Mouse (Mus musculus) cerebellum, adult 2 months (tissue): ENCODE measurements around the gene Fgfr2. TPM values are rescaled to one million over a fixed set of nuclear protein-coding genes. Genes with fewer than 3 reads are reported as not detected.

ENCODE experiments used
- DNase-seq, 2 experiments: peaks; one replicate each; pipeline ENCODE4 v3.0.0; 2021
- H3K27ac ChIP-seq: fragments of 200-500 bp; 2 replicates; pipeline ENCODE4 v1.5.1; 2012; ENCODE audit warnings: low read length, control low read depth, inconsistent platforms; ENCODE audit not compliant: insufficient read depth
- H3K27me3 ChIP-seq: fragments of 200-500 bp; 2 replicates; pipeline ENCODE4 v1.6.1; 2012; ENCODE audit warnings: inconsistent platforms, mild to moderate bottlenecking, low read length, moderate library complexity; ENCODE audit not compliant: control insufficient read depth, insufficient read depth
- H3K4me1 ChIP-seq: fragments of 200-500 bp; 2 replicates; pipeline ENCODE4 v1.6.1; 2011; ENCODE audit warnings: low read length; ENCODE audit not compliant: control insufficient read depth, insufficient read depth
- H3K4me3 ChIP-seq: fragments of 200-500 bp; replicated peaks from 2 replicates; pipeline ENCODE3; 2011; ENCODE audit warnings: mild to moderate bottlenecking, low read depth, low read length, control low read depth; ENCODE audit not compliant: insufficient read depth
- CTCF ChIP-seq: fragments of 200-500 bp; IDR thresholded peaks from 2 replicates; pipeline ENCODE4 v1.5.1; 2011; ENCODE audit warnings: low read depth, mild to moderate bottlenecking, control low read depth, low read length, moderate library complexity, borderline replicate concordance; ENCODE audit not compliant: insufficient read depth
- POLR2A ChIP-seq: fragments of 200-500 bp; IDR thresholded peaks from 2 replicates; pipeline ENCODE4 v1.6.1; 2011; ENCODE audit warnings: low read length, control low read depth, borderline replicate concordance; ENCODE audit not compliant: insufficient read depth
- WGBS: fragments of 180-500 bp; shearing (Covaris S2); methylation state at CpG from one replicate; pipeline ENCODE4 v1.1.7; 2018; 5-methylcytosine and 5-hydroxymethylcytosine counted together
- polyA plus RNA-seq: library from polyadenylated mRNA; depleted of rRNA; stranded (reverse); fragments of >200 nt; gene quantifications from 2 replicates; pipeline ENCODE4 v1.2.3, GENCODE M21; 2012

Fgfr2 gene
- polyA plus RNA-seq, 1 experiment, result 95.3 TPM

DNA sequence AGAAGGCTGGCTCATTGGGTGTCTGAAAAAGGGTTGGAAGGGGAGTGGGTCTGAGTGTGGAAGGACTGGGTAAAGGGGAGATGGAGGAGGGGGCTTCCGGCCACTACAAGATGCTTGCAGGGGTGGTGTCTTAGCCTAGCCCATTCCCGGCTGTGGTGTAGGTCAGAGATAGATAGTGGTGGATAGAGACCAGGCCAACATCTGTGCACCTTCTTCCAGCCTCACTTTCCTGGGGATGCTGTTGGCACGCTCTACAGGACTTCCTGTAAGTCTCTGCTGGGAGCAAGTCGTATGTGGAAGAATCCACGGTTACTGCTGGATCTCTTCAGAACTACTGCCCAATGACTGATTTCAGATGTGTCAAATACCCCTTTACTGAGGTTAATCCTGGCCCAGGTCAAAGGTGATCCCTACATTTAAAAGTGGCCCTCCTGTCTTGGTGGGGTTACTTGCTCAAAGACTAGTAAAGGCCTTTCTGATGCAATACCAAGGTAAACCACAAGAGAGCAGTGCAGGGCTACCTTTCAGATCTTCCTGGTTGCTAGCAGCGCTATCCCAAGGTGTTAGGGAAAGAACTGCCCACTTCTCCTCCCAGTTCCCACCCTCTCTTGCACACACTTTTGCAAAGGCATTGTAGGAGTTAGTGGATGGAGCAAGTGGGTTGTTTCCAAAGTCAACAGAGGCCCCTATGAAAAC lies 896.6 kb downstream of the Fgfr2 start:
- Histone ChIP-seq H3K4me3 (no peak overlapping the region), H3K27ac (no peak overlapping the region), H3K27me3 (no peaks in the 10 kb centered on the region), H3K4me1 (peaks cover 20% of the 10 kb centered on the region)
- TF ChIP-seq POLR2A, result no peak
- peak; percentile 93 for TF ChIP-seq CTCF
- 63% methylated on average over 6 of the region's 6 CpGs for WGBS
- DNase-seq, result peak; percentile 80 to 83

DNA sequence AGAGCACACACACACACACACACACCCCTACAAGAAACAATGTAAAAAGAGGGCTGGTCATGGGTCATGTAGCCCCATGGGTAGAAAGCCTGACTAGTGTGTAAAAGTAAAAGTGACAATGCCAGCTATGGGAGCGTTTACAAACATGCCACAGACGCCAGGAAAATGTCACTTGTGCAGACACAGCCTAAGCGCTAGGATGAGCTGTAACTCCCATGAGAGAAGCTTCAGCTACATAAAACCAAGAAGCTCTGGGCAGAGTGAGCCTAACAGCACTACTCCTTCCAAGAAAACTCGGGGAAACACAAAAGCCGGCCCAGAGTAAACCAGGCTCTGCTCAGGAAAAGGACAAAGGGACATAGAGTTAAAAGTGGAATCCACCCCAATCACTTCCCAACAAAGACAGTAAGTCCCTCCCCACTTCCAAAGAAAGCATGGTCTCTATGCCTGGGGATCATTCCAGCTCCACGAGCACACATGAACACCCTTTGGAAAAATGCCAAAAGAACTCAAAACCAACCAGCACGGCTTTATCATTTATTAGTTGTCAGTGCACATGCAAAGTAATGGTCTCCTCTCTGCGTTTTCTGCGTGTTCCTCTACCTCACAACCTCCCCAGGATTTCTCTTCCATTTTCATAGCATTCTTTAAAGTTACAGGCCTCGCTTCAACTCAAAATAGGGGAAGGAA lies 899.6 kb downstream of the Fgfr2 start:
- no peaks in the 10 kb centered on the region for H3K27me3 ChIP-seq
- DNase-seq, result no peak
- WGBS, result 44% methylated on average over 10 of the region's 10 CpGs
- 0 out of 2 replicates have a peak, but pooled peaks cover 2% of the 10 kb centered on the region for H3K4me1 ChIP-seq
- H3K4me3 ChIP-seq, result no peak overlapping the region
- TF ChIP-seq POLR2A (no peak), CTCF (no peak)
- no peak overlapping the region for H3K27ac ChIP-seq

DNA sequence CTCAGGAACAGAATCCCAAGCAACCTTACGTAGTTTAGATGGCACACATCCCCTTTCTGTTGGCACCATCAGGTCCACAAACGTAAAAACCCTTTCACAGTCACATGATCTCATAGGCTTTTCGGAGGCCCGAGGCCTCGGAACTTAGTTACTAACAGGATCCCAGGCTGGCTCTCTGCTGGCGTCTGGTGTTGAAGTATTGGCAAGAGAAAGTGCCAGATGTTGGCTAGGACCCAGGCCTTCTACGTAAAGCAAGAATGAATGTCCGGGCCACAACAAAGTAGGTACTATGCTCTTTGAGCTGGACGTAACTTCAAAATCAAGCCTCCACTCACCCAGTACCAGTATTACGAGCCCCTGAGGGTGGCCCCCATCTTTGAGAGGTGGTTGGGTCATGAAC lies 909.1 kb downstream of the Fgfr2 start:
- DNase-seq, result no peak
- Histone ChIP-seq H3K4me1 (peaks cover 23% of the 10 kb centered on the region), H3K27ac (no peak overlapping the region), H3K4me3 (no peak overlapping the region), H3K27me3 (no peaks in the 10 kb centered on the region)
- 32% methylated on average over 10 of the region's 10 CpGs for WGBS
- TF ChIP-seq POLR2A (no peak), CTCF (no peak)

DNA sequence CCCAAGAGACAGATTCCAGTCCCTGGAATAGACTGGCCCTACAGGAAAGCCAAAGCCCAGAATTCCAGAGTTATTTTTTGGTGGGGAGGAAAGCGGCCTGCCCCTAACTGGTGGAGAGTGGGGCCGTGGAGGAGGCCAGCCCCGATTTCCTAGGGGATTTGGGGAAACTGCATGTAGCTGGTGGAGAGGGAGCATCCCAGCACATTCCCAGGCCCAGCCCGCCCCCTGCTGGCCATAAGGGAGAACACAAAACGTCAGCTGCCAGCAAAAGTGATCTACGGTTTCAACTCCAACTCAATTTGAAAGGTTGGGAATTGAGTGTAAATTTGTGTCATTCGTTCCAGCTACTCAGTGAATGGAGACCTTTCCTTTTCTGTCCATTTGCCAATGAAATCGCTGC lies 909.7 kb downstream of the Fgfr2 start:
- 3% methylated on average over 8 of the region's 8 CpGs for WGBS
- no peak overlapping the region for H3K4me3 ChIP-seq
- H3K27me3 ChIP-seq, result no peaks in the 10 kb centered on the region
- DNase-seq, result peak; percentile 73 to 82
- peaks cover 23% of the 10 kb centered on the region for H3K4me1 ChIP-seq
- H3K27ac ChIP-seq, result peak overlapping the region; percentile 65
- TF ChIP-seq CTCF, result peak; percentile 94
- no peak for TF ChIP-seq POLR2A

GRCm38 (mm10) chr7:132211920-132212701 lies 911.0 kb downstream of the Fgfr2 start:
- H3K4me1 ChIP-seq, result peaks cover 23% of the 10 kb centered on the region
- 23% methylated on average over 6 of the region's 6 CpGs for WGBS
- TF ChIP-seq CTCF, result no peak
- TF ChIP-seq POLR2A, result peak; percentile 78; the same call in 1 of the 2 replicates
- H3K27me3 ChIP-seq, result no peaks in the 10 kb centered on the region
- DNase-seq, result peak; percentile 76 to 93
- no peak overlapping the region for H3K4me3 ChIP-seq
- peak overlapping the region; percentile 88 for H3K27ac ChIP-seq

GRCm38 (mm10) chr7:132210616-132211015 lies 912.5 kb downstream of the Fgfr2 start:
- no peak for DNase-seq
- Histone ChIP-seq H3K27me3 (no peaks in the 10 kb centered on the region), H3K4me3 (no peak overlapping the region), H3K27ac (no peak overlapping the region), H3K4me1 (peaks cover 23% of the 10 kb centered on the region)
- 83% methylated on average over 5 of the region's 5 CpGs for WGBS
- TF ChIP-seq POLR2A (no peak), CTCF (no peak)

DNA sequence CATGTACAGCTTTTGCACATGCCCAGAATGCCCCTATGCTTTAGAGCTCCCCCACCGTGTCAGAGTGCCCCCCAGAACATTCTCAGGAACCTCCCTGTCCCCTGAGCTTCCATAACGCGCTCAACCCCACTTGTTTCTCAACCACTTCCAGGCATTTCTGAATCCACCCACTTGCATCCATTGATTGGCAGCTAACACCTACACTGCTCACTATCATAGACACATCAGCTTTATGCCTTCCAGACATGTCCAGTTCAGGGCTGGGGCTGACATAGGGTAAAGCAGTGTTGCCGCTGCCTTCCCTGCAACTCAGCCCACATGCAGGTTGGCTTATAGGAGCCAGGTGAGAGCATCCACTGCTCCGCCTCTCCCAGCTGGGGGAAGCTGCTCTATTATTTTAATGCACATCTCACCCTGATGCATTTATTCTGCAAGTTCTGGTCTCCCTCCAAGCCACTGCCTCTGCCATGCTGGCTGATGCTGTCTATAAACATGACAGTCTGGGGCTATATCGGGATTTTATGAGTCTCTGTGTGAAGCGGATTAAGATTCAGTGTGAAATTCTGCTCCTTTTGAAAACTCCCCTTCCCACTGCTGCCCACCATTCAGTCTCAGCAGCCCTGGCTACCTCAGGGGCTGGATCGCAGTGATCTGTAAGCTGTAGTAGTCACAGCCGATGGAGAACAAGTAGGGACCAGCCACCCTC lies 914.1 kb downstream of the Fgfr2 start:
- H3K27me3 ChIP-seq, result no peaks in the 10 kb centered on the region
- no peak overlapping the region for H3K4me3 ChIP-seq
- 95% methylated on average over 9 of the region's 9 CpGs for WGBS
- no peak overlapping the region for H3K27ac ChIP-seq
- TF ChIP-seq CTCF, result no peak
- DNase-seq, result no peak
- peaks cover 23% of the 10 kb centered on the region for H3K4me1 ChIP-seq
